Mouse (Mus musculus): ENCODE results near the gene Tex13c3. TPM values are rescaled to one million over a fixed set of nuclear protein-coding genes. Genes with fewer than 3 reads are reported as not detected.

The Tex13c3 gene
- total RNA-seq (2023), result not detected

DNA sequence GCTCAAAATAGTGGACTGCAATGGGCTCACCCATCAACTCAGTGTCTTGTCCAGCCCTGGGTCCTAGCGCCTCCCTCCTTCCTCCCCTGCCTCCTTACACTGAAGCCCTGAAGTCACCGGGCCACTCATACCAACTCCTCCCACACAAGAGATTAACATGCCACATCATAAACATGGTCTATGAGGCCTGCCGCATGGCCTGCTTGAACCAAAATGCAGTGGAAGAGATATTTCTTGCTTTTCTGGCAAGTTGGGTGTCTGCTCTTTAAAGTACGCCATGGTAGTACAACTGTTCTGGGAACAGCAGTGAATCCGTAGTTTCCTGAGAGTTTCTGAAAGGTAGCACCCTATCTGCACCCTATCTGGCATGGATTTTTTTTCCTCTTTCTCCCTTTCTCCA, at the start of gene Tex13c3:
Tex13c3 (minus strand) TSS at position 101 of the 400 bp plus-strand sequence.

Data from monocyte, adult 59 days (primary cell).